Mouse (Mus musculus) B cell, adult 67 days (primary cell): ENCODE measurements around the gene Anks6. TPM values are rescaled to one million over a fixed set of nuclear protein-coding genes. Genes with fewer than 3 reads are reported as not detected.

Experiments used
- total RNA-seq, 2 experiments: library from RNA; stranded (reverse); gene quantifications; 4 replicates each; pipeline ENCODE4 v1.2.4; 2023

The Anks6 gene
- not detected for total RNA-seq

DNA sequence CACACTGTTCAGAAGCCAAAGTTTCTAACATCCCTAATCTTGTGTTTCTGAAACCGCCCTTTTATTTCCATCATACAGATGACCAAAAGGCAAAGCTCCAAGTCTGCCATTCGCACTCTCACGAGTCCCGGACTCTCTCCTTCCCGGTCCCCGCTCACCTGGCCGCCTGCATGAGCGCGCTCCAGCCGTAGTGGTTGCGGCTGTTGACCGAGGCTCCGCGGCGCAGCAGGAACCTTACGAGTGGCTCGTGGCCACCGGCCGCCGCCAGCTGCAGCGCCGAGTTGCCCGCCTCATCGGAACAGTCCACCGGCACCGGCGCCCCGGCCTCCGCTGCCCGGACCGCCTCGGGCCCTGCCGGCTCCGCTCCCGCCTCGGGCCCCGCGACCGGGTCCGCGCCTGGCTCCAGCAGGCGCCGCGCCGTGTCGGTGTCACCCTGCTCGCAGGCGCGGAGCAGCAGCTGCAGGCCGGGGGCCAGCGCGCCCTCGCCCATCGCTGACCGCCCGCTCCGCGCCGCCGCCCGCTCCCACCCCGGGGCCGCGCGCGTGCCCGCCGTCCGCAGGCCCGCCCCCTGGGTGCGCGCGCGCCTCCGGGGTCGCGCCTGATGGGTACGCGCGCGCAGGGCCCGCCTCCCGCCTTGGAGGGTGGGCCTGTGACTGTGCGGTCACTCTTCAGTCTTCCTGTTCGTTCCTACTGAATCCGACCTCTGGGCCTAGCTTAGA, at the start of gene Anks6:
Anks6 (minus strand) TSS at position 637 of the 719 bp plus-strand sequence.

DNA sequence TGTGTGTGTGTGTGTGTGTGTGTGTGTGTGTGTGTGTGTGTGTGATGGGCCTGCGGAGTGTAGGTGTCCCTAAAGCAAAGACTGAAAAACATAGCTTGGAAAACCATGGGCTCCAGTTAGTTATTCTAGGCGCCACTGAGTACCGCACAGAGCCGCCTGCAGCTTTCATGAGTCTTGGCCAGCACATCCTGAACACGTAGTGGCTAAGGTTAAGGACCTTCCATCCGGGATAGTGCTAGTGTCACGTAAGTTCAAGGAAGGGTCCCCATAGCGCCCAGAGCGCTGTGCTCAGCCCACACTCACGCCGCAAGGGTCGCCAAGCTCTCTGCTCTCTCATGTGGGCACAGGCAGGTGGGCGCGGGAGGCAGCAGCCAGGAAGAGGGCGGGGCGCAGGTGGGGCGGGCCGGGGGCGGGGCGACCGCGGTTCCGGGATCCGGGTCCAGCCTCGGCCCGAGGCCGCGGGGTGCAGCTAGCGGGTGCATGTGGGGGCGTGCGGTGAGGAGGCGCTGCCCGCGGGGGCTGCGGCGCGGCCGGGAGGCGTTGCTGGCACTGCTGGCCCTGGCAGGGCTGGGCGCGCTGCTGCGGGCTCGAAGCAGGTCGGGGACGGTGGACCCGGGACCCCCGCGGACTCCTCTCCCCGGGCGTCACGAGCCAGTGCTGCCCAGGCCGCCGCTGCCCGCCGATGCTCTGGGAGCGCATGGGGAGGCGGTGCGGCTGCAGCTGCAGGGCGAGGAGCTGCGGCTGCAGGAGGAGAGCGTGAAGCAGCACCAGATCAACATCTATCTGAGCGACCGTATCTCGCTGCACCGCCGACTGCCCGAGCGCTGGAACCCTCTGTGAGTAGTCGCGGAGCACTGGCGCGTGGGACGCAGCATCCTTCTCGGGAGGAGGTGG, 34.5 kb upstream of the Anks6 start, which contains the start of gene Galnt12:
Galnt12 (plus strand) TSS at position 417 of the 894 bp plus-strand sequence.

DNA sequence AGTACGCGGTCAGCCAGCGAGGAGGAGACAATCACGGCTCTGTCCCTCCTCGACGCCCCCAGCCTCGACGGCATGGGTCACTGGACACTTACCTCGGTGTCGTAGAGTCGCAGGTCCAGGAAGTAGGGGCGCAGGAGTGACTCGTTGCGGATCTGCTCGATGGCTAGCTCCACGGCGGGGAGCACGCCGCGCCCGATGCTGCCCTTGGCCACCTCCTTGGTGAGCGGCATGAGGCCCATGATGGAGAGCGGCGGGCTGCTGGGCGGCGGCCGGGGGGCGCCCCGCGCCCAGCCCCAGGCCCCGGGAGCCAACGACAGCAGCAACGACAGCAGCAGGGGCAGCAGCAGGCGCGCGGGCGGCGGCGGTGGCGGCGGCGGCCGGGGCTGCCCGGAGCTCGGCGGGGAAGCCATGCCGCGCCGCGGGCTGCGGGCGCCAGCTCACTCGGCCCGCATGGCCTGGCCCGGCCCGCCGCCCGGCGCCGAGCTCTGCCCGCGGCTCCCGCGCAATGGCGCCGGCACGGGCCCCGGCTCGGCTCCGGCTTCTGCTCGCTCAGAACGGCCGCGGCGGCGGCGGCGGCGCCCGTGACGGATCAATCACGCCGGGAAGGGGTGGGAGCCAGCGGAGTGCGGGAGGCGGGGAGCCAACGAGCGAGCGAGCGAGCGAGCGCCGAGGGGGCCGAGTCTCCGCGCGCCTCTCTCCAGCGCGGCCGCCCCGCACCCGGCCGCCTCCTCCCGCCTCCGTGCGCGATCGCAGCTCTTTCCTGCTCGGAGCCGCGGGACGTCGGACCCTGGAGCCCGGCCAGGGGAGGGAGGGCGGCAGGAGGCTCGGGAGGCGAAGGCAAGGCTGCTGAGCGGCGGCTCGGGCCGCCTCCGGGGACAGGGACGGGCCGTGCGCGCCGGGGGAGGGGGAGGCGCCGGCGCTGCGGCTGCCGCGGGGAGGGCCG, 65.9 kb downstream of the Anks6 start, which contains the start of gene Gabbr2:
Gabbr2 (minus strand) TSS at position 858 of the 943 bp plus-strand sequence.

Other genes with a start within 250 kb of the Anks6 start
- not detected for gene Gabbr2, start 65.6 kb downstream of the Anks6 start, total RNA-seq
- 10 to 100 TPM; 11.4 to 12.3 TPM for gene Galnt12, start 34.5 kb upstream of the Anks6 start, total RNA-seq
- under 1 TPM; 0.29 to 0.33 TPM for gene Col15a1, start 150.7 kb upstream of the Anks6 start, total RNA-seq